Mouse (Mus musculus): ENCODE data around the gene Catsper4. TPM values are rescaled to one million over a fixed set of nuclear protein-coding genes. Genes with fewer than 3 reads are reported as not detected.

The Catsper4 gene
- polyA plus RNA-seq, 1 experiment from 2014 or later = not detected

DNA sequence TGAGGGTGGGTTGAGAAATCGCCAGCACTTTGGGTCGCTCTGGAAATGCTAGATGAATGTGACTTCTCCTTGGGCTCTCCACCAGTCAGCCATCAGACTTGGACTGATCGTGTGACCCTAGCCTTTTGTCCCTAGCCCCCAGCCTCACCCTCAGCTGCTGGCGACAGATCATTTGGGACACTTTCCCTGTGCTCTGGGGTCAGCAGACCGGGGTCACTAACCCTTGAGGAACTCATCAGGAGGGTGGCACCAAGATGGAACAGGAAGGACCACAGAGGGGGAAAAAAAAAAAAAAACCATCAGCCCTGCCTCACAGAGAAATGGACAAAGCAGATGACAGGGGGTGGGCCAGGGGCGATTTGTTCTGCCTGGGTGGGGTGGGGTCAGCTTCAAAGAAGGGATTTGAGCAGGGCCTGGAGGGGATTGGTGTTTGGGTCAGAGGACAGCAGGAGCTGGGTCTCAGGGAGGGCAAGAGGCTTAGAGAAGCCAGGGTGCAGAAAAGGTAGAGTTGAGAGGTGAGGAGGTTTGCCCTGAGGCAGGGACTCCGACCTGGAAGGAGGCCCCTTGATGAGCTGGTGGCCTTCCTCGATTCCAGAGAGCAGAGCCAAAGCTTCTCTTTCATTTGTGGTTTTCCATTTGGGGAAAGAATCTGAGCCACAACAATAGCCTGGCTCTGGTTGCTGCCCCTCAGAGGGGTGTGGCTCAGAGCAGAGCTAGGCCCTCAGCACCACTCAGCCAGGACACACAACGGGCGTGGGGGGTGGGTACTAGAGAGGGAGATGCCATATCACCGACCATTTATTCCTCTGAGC lies 30.2 kb upstream of the Catsper4 start:
- WGBS = 15% methylated on average over 11 of the region's 11 CpGs
- H3K9ac ChIP-seq (replicated peaks; ENCODE audit: low read depth, low read length) = no peak overlapping the region

DNA sequence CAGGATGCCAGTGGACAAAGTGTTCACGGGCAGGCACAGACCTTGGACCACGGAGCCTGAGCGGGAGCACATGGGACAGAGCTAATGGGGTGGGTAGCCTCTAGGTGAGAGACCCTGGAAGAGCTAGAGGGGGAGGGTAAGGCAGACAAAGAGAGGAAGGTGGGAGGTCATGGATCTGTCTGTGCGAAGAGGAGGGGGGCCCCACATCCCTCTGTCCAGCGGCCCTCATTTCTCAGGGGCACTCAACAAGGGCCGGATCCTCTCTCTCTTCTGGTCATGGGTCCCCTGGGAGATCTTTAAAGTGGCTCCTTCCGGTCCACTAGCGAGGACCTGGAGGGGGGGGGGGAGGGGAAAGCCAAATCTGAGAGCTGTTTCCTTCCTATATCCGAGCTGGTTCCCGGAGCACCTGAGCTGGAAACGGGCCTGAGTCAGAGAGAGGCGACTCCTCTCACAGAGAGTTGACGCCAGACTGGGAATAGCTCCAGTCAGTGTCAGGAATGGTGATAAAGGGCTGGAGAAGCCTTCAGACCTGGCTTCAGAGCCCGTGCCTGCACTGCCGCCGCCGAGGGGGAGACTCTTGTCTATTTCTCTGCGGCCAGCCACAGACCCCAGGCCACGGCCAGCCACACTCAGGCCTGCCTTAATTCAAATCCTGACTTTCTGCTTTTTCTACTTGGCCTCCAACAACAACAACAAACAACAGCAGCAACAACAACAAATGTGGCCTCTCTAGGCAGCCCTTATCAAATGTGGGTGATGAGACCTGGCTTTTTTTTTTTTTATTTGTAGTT lies 29.4 kb upstream of the Catsper4 start:
- no peak overlapping the region for H3K4me2 ChIP-seq (ENCODE audit: low read length)
- no peak for ATAC-seq
- H3K27ac ChIP-seq (ENCODE audit: low read length) = no peak overlapping the region
- H3K4me3 ChIP-seq (replicated peaks; ENCODE audit: low read length) = no peak overlapping the region
- no peaks in the 10 kb centered on the region for H3K9me3 ChIP-seq (ENCODE audit: control insufficient read depth, low read length)
- H3K36me3 ChIP-seq (ENCODE audit: control insufficient read depth, insufficient read depth) = no peaks in the 10 kb centered on the region
- H3K4me1 ChIP-seq (replicated peaks; ENCODE audit: control insufficient read depth, insufficient read depth, low read length) = peaks cover 16% of the 10 kb centered on the region
- no peak overlapping the region for H3K9ac ChIP-seq (replicated peaks; ENCODE audit: low read depth, low read length)
- WGBS = 15% methylated on average over 19 of the region's 19 CpGs
- peaks cover 36% of the 10 kb centered on the region for H3K27me3 ChIP-seq (replicated peaks; ENCODE audit: control insufficient read depth, insufficient read depth, low read length)

More for the DNA sequence above, 30.2 kb upstream of the Catsper4 start:
- Histone ChIP-seq H3K27ac (ENCODE audit: low read length) (no peak overlapping the region), H3K36me3 (ENCODE audit: control insufficient read depth, insufficient read depth) (no peaks in the 10 kb centered on the region), H3K27me3 (replicated peaks; ENCODE audit: control insufficient read depth, insufficient read depth, low read length) (peaks cover 28% of the 10 kb centered on the region), H3K4me1 (replicated peaks; ENCODE audit: control insufficient read depth, insufficient read depth, low read length) (peaks cover 9% of the 10 kb centered on the region), H3K9me3 (ENCODE audit: control insufficient read depth, low read length) (no peaks in the 10 kb centered on the region), H3K4me2 (ENCODE audit: low read length) (no peak overlapping the region), H3K4me3 (replicated peaks; ENCODE audit: low read length) (no peak overlapping the region)
- ATAC-seq = no peak

DNA sequence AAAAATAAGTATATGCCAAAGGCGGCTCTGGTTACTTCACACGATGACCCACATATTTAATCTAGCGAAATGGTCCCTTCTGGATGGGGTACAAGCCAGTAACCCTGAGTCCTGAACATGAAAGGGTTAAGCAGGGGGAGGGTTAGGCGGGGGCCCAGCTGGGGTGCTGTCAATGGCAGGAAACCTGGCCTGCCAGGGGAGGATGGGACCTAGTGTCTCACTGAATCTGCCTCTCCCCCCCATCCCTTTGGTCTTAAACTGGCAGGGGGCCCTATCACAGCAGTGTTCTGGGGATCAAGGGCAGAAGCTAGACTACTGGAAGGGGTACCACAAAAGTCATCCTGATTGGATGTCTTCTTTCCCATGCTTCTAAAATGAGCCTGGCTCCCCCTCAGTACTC lies 28.7 kb upstream of the Catsper4 start:
- Histone ChIP-seq H3K27ac (ENCODE audit: low read length) (no peak overlapping the region), H3K27me3 (replicated peaks; ENCODE audit: control insufficient read depth, insufficient read depth, low read length) (peaks cover 41% of the 10 kb centered on the region), H3K4me2 (ENCODE audit: low read length) (no peak overlapping the region)

DNA sequence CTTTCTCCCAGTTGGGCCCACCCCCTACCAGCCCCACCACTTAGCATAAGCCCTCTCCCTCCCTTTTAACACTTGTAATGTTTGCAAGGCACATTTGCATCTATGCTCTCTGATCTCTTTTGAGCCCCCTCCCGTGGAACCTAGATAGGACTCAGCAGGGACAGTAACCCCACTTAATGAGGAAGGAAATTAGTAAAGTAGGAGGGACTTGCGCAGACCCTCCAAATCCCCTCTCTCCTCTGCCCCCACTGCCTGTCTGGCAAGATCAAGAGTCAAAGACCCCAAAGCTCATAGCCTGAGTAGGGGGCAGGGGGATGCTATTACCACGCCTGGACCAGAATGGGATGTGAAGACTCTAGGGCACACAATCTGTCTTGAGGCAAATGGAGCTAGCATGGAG lies 27.7 kb upstream of the Catsper4 start:
- Histone ChIP-seq H3K9ac (replicated peaks; ENCODE audit: low read depth, low read length) (no peak overlapping the region), H3K4me2 (ENCODE audit: low read length) (no peak overlapping the region), H3K9me3 (ENCODE audit: control insufficient read depth, low read length) (no peaks in the 10 kb centered on the region), H3K27ac (ENCODE audit: low read length) (no peak overlapping the region), H3K4me1 (replicated peaks; ENCODE audit: control insufficient read depth, insufficient read depth, low read length) (peaks cover 31% of the 10 kb centered on the region), H3K4me3 (replicated peaks; ENCODE audit: low read length) (no peak overlapping the region), H3K27me3 (replicated peaks; ENCODE audit: control insufficient read depth, insufficient read depth, low read length) (peaks cover 51% of the 10 kb centered on the region), H3K36me3 (ENCODE audit: control insufficient read depth, insufficient read depth) (no peaks in the 10 kb centered on the region)
- ATAC-seq = no peak
- 22% methylated on average over 3 of the region's 3 CpGs for WGBS

More for the DNA sequence above, 28.7 kb upstream of the Catsper4 start:
- ATAC-seq = no peak
- Histone ChIP-seq H3K4me1 (replicated peaks; ENCODE audit: control insufficient read depth, insufficient read depth, low read length) (peaks cover 20% of the 10 kb centered on the region), H3K9me3 (ENCODE audit: control insufficient read depth, low read length) (no peaks in the 10 kb centered on the region), H3K4me3 (replicated peaks; ENCODE audit: low read length) (no peak overlapping the region), H3K36me3 (ENCODE audit: control insufficient read depth, insufficient read depth) (no peaks in the 10 kb centered on the region), H3K9ac (replicated peaks; ENCODE audit: low read depth, low read length) (no peak overlapping the region)
- 29% methylated on average over 4 of the region's 4 CpGs for WGBS

DNA sequence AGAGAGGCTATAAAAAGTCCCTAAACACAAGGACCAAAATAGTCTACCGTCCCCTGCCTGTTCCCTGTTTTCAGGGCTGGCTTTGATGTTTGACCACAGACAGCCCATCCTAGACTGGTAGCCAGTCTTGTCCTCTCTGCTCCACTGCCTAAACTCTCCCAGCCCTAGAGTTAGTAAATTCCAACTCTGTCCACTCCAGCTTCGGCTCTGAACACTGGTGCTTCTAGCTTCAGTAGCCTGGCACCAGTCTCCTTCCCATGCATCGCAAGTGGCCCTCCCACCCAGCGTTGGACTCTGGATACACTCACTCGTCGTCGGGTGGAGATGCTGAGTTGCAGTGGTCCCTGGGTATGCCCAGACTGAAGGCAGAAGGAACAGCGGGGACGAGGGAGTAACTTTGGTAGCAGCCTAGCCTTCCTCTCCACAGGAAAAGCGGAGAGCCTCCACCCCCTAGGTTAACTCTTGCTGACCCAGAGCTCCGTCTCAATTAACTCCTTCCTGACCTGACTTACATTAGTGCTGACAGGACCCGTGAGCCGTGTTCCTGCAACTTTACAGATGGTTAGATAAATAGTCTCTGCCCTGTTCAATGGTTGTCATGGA lies 26.6 kb upstream of the Catsper4 start, which contains the start of gene Grrp1:
Gene Grrp1, minus strand, starts transcription at position 385 of the 603 bp plus-strand sequence.
- Histone ChIP-seq H3K9ac (replicated peaks; ENCODE audit: low read depth, low read length) (no peak within 1 kb of the TSS), H3K36me3 (ENCODE audit: control insufficient read depth, insufficient read depth) (no peaks in the 10 kb centered on the region), H3K27ac (ENCODE audit: low read length) (no peak within 1 kb of the TSS), H3K27me3 (replicated peaks; ENCODE audit: control insufficient read depth, insufficient read depth, low read length) (peaks cover 57% of the 10 kb centered on the region), H3K4me1 (replicated peaks; ENCODE audit: control insufficient read depth, insufficient read depth, low read length) (peaks cover 35% of the 10 kb centered on the region), H3K9me3 (ENCODE audit: control insufficient read depth, low read length) (no peaks in the 10 kb centered on the region), H3K4me2 (ENCODE audit: low read length) (no peak within 1 kb of the TSS), H3K4me3 (replicated peaks; ENCODE audit: low read length) (no peak within 1 kb of the TSS; the same call in 1 of the 2 replicates)
- ATAC-seq = no peak
- WGBS = 1% methylated on average over 13 of the region's 13 CpGs

DNA sequence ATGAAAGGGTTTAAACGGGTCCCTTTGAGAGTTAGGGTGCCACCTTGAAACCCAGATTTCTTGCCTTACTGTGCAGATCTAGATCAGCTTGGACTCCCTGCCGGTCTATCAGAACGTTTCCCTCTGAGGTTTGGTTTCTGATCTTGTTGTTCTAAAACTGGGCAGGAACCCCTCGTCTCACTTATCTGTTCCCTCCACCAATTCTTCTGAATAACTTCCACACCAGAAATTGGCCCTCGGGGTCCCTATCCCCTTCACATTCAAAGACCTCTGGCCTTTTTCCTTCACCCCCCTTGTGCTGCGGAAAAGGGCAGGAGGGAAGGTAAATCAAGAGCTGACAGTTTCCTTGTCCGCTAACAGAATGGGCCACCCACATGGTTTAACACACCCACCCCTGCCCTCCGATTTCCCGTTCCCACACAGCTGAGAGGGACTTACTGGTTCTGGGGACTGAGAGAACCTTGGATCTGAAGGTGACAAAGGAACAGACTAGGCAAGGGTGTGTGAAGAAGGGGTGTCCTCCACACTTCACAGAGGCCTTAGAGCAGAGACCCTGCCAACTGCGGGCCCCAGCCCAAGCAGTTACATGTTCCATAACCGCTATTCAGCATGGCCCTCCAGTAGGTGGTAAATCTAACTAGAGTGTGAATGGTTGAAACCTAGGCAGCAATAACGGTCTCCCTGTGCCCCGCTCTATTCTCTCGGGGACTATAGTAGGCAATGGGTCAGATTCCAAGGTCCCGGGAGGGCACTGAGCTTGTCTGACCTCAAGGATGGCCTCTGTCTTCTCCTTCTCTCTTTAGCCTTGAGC lies 25.9 kb upstream of the Catsper4 start:
- Histone ChIP-seq H3K36me3 (ENCODE audit: control insufficient read depth, insufficient read depth) (no peaks in the 10 kb centered on the region), H3K27ac (ENCODE audit: low read length) (no peak overlapping the region), H3K9me3 (ENCODE audit: control insufficient read depth, low read length) (no peaks in the 10 kb centered on the region), H3K4me2 (ENCODE audit: low read length) (no peak overlapping the region), H3K4me1 (replicated peaks; ENCODE audit: control insufficient read depth, insufficient read depth, low read length) (peaks cover 35% of the 10 kb centered on the region), H3K9ac (replicated peaks; ENCODE audit: low read depth, low read length) (no peak overlapping the region), H3K27me3 (replicated peaks; ENCODE audit: control insufficient read depth, insufficient read depth, low read length) (peaks cover 61% of the 10 kb centered on the region), H3K4me3 (replicated peaks; ENCODE audit: low read length) (peak overlapping the region; percentile 59)
- WGBS = 14% methylated on average over 15 of the region's 15 CpGs
- no peak for ATAC-seq

DNA sequence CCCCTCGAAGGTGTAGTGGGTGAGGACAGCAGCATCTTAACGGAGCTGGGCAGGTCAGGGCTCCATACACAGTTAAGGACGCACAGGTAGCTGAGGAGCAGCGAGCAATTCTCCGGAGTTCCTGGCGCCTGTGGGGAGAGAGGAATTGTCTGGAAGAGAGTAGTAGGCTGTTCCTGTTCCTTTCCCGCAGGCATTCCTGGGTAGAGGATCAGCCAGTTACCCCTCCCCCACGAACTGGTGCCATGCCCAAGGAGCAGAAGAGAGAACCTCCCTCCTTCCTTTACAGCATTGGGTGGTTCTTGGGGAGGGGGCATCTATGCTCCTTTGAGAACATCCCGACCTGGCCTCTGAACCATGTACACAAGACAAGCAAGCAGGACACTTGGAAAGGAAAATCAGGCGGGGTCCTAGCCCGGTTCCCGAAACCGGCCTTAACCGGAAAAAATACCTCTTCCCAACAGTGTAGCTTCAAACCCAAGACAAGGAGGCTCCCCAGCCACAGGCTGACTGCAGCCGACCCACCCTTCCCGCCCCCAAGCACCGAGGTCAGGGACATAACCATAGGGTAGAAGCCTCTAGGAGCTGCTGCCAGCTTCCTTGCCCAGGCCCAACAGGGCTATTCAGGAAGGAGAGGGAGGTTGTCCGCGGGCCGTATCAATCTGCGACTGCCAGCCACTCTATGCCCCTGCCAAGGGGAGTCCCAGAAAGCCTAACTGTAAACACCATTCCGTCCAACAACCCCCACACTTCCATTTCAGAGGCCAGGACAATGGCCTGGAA lies 25.1 kb upstream of the Catsper4 start:
- ATAC-seq = no peak; the same call in 1 of the 2 replicates
- H3K27ac ChIP-seq (ENCODE audit: low read length) = peak overlapping the region; percentile 56; the same call in 1 of the 2 replicates
- H3K27me3 ChIP-seq (replicated peaks; ENCODE audit: control insufficient read depth, insufficient read depth, low read length) = peaks cover 61% of the 10 kb centered on the region
- peaks cover 35% of the 10 kb centered on the region for H3K4me1 ChIP-seq (replicated peaks; ENCODE audit: control insufficient read depth, insufficient read depth, low read length)
- peak overlapping the region; percentile 65 for H3K9ac ChIP-seq (replicated peaks; ENCODE audit: low read depth, low read length)
- H3K4me3 ChIP-seq (replicated peaks; ENCODE audit: low read length) = peak overlapping the region; percentile 59
- 10% methylated on average over 22 of the region's 22 CpGs for WGBS
- no peaks in the 10 kb centered on the region for H3K9me3 ChIP-seq (ENCODE audit: control insufficient read depth, low read length)
- H3K36me3 ChIP-seq (ENCODE audit: control insufficient read depth, insufficient read depth) = no peaks in the 10 kb centered on the region
- H3K4me2 ChIP-seq (ENCODE audit: low read length) = peak overlapping the region; percentile 78
